Mouse (Mus musculus): Measurements from ENCODE around the gene Slc45a1.

GRCm38 (mm10) chr4:150686538-150686937 lies 34.6 kb upstream of the Slc45a1 start:
- TF ChIP-seq CTCF (IDR thresholded peaks at IDR 0.05; ENCODE audit: control insufficient read depth, insufficient read depth, insufficient replicate concordance, low read depth, low read length) (no peak), POLR2A (IDR thresholded peaks at IDR 0.05; ENCODE audit: control insufficient read depth, low read depth, low read length) (no peak)
